Mouse (Mus musculus): ENCODE measurements around the gene Rrn3. TPM values are rescaled to one million over a fixed set of nuclear protein-coding genes. Genes with fewer than 3 reads are reported as not detected.
A peak's percentile ranks its signal among the peaks of the same experiment; 100 is the strongest.

Gene Rrn3
- polyA plus RNA-seq, 1 experiment = 2.7 TPM

- Histone ChIP-seq H3K36me3 (ENCODE audit: control insufficient read depth, insufficient read depth, low read length) (peaks cover 27% of the 10 kb centered on the region), H3K27me3 (ENCODE audit: control insufficient read depth, insufficient read depth, low read length) (no peaks in the 10 kb centered on the region), H3K4me3 (ENCODE audit: low read depth, low read length) (no peak overlapping the region), H3K4me1 (ENCODE audit: control insufficient read depth, insufficient read depth, insufficient read length, low read length) (peaks cover 3% of the 10 kb centered on the region), H3K27ac (ENCODE audit: insufficient read depth, low read depth, low read length) (no peak overlapping the region)
- TF ChIP-seq CTCF (IDR thresholded peaks at IDR 0.05; ENCODE audit: extremely low read depth, insufficient read length, insufficient replicate concordance, low read depth, low read length) (no peak), POLR2A (IDR thresholded peaks at IDR 0.05; ENCODE audit: low read depth, low read length) (no peak)
- WGBS = 80% methylated on average over 4 of the region's 4 CpGs
These were observed 46.0 kb downstream of the Rrn3 start for GRCm38 (mm10) chr16:13826511-13826910.

- Histone ChIP-seq H3K36me3 (ENCODE audit: control insufficient read depth, insufficient read depth, low read length) (peaks cover 61% of the 10 kb centered on the region), H3K4me3 (ENCODE audit: low read depth, low read length) (no peak overlapping the region), H3K4me1 (ENCODE audit: control insufficient read depth, insufficient read depth, insufficient read length, low read length) (peaks cover 11% of the 10 kb centered on the region), H3K27ac (ENCODE audit: insufficient read depth, low read depth, low read length) (no peak overlapping the region), H3K27me3 (ENCODE audit: control insufficient read depth, insufficient read depth, low read length) (no peaks in the 10 kb centered on the region)
- TF ChIP-seq CTCF (IDR thresholded peaks at IDR 0.05; ENCODE audit: extremely low read depth, insufficient read length, insufficient replicate concordance, low read depth, low read length) (peak; percentile 26; the same call in 1 of the 2 replicates), POLR2A (IDR thresholded peaks at IDR 0.05; ENCODE audit: low read depth, low read length) (no peak)
- 95% methylated on average over 10 of the region's 10 CpGs for WGBS
These were observed 49.9 kb downstream of the Rrn3 start for GRCm38 (mm10) chr16:13830444-13830843.

- 28% methylated on average over 5 of the region's 5 CpGs for WGBS
- no peaks in the 10 kb centered on the region for H3K27me3 ChIP-seq (ENCODE audit: control insufficient read depth, insufficient read depth, low read length)
- no peak overlapping the region for H3K4me3 ChIP-seq (ENCODE audit: low read depth, low read length)
- TF ChIP-seq POLR2A (IDR thresholded peaks at IDR 0.05; ENCODE audit: low read depth, low read length) = no peak
- TF ChIP-seq CTCF (IDR thresholded peaks at IDR 0.05; ENCODE audit: extremely low read depth, insufficient read length, insufficient replicate concordance, low read depth, low read length) = no peak
- H3K4me1 ChIP-seq (ENCODE audit: control insufficient read depth, insufficient read depth, insufficient read length, low read length) = peaks cover 11% of the 10 kb centered on the region
- H3K27ac ChIP-seq (ENCODE audit: insufficient read depth, low read depth, low read length) = peak overlapping the region; percentile 31; the same call in 1 of the 2 replicates
- H3K36me3 ChIP-seq (ENCODE audit: control insufficient read depth, insufficient read depth, low read length) = peaks cover 71% of the 10 kb centered on the region
These were observed 51.1 kb downstream of the Rrn3 start for GRCm38 (mm10) chr16:13831606-13832005.

DNA sequence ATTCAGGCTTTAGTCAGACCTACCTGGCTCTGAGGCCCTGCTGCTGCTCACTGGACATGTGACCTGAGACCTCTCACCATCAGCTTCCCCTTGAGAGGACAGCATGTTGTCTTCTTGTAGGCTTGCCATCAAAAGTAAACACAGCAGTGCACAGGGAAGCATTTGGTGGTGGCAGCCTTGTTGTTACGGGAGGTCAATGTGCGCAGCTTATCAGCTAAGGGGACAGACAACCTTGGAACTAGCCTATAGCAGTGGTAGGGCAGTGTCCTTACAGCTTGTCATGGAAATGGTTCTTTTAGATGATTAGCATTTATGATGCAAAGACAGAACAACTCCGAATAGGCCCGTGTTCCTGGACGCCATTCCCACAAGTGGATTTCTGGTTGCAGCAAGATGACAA, 53.9 kb downstream of the Rrn3 start:
- TF ChIP-seq POLR2A (IDR thresholded peaks at IDR 0.05; ENCODE audit: low read depth, low read length) (no peak), CTCF (IDR thresholded peaks at IDR 0.05; ENCODE audit: extremely low read depth, insufficient read length, insufficient replicate concordance, low read depth, low read length) (no peak)
- H3K4me1 ChIP-seq (ENCODE audit: control insufficient read depth, insufficient read depth, insufficient read length, low read length) = peaks cover 13% of the 10 kb centered on the region
- peak overlapping the region; percentile 56 for H3K27ac ChIP-seq (ENCODE audit: insufficient read depth, low read depth, low read length)
- 45% methylated on average over 5 of the region's 5 CpGs for WGBS
- H3K27me3 ChIP-seq (ENCODE audit: control insufficient read depth, insufficient read depth, low read length) = no peaks in the 10 kb centered on the region
- peaks cover 83% of the 10 kb centered on the region for H3K36me3 ChIP-seq (ENCODE audit: control insufficient read depth, insufficient read depth, low read length)
- H3K4me3 ChIP-seq (ENCODE audit: low read depth, low read length) = no peak overlapping the region

DNA sequence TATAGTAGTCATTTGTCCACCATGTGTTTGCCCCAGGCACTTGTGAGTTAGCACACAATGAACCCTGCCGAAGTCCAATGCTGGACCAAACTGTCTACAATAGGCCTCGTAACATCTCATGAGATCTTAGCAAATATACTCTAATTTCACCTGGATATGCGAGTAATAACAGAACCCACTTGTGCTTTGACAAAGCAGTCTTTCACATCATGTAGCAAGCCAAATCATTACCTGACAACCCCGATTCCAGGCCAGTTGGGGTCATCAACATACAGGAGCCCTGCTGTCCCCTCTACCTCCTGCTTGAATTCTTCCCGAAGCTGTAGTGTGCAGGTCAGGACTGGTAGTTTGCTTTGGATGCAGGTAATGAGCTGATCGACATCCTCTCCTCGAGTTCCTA, 59.5 kb downstream of the Rrn3 start:
- H3K4me3 ChIP-seq (ENCODE audit: low read depth, low read length) = no peak overlapping the region
- TF ChIP-seq POLR2A (IDR thresholded peaks at IDR 0.05; ENCODE audit: low read depth, low read length) (no peak), CTCF (IDR thresholded peaks at IDR 0.05; ENCODE audit: extremely low read depth, insufficient read length, insufficient replicate concordance, low read depth, low read length) (no peak)
- no peaks in the 10 kb centered on the region for H3K27me3 ChIP-seq (ENCODE audit: control insufficient read depth, insufficient read depth, low read length)
- H3K4me1 ChIP-seq (ENCODE audit: control insufficient read depth, insufficient read depth, insufficient read length, low read length) = peaks cover 2% of the 10 kb centered on the region; the same call in 1 of the 2 replicates
- H3K27ac ChIP-seq (ENCODE audit: insufficient read depth, low read depth, low read length) = no peak overlapping the region
- H3K36me3 ChIP-seq (ENCODE audit: control insufficient read depth, insufficient read depth, low read length) = peaks cover 84% of the 10 kb centered on the region
- 88% methylated on average over 7 of the region's 7 CpGs for WGBS

- no peak overlapping the region for H3K4me3 ChIP-seq (ENCODE audit: low read depth, low read length)
- H3K27me3 ChIP-seq (ENCODE audit: control insufficient read depth, insufficient read depth, low read length) = no peaks in the 10 kb centered on the region
- 92% methylated on average over 3 of the region's 3 CpGs for WGBS
- H3K36me3 ChIP-seq (ENCODE audit: control insufficient read depth, insufficient read depth, low read length) = peaks cover 84% of the 10 kb centered on the region
- no peak overlapping the region for H3K27ac ChIP-seq (ENCODE audit: insufficient read depth, low read depth, low read length)
- peaks cover 2% of the 10 kb centered on the region; the same call in 1 of the 2 replicates for H3K4me1 ChIP-seq (ENCODE audit: control insufficient read depth, insufficient read depth, insufficient read length, low read length)
- TF ChIP-seq CTCF (IDR thresholded peaks at IDR 0.05; ENCODE audit: extremely low read depth, insufficient read length, insufficient replicate concordance, low read depth, low read length) (no peak), POLR2A (IDR thresholded peaks at IDR 0.05; ENCODE audit: low read depth, low read length) (no peak)
These were observed 60.4 kb downstream of the Rrn3 start for GRCm38 (mm10) chr16:13840956-13841355.

DNA sequence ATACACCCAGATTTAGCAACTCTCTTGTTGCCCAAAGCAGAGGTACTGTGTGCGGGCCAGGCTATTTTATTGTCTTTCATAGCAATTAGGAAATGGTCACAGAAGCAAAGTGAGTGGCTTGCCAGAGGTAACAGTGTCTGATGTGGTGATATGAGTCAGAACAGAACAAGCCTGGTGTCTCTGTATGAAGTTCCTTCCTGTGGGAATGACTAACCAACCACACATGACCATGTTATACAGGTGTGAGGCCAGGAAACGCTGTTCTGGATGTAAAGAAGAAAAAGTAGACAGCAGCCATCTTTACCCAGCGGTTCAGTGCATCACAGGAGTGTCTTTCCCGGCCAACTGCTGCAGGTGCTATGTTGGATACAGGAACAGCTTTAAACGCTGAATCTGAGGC, 64.5 kb downstream of the Rrn3 start:
- TF ChIP-seq CTCF (IDR thresholded peaks at IDR 0.05; ENCODE audit: extremely low read depth, insufficient read length, insufficient replicate concordance, low read depth, low read length) (no peak), POLR2A (IDR thresholded peaks at IDR 0.05; ENCODE audit: low read depth, low read length) (no peak)
- Histone ChIP-seq H3K27ac (ENCODE audit: insufficient read depth, low read depth, low read length) (no peak overlapping the region), H3K36me3 (ENCODE audit: control insufficient read depth, insufficient read depth, low read length) (peaks cover 70% of the 10 kb centered on the region), H3K4me3 (ENCODE audit: low read depth, low read length) (no peak overlapping the region), H3K27me3 (ENCODE audit: control insufficient read depth, insufficient read depth, low read length) (no peaks in the 10 kb centered on the region), H3K4me1 (ENCODE audit: control insufficient read depth, insufficient read depth, insufficient read length, low read length) (peaks cover 2% of the 10 kb centered on the region; the same call in 1 of the 2 replicates)
- 92% methylated on average over 5 of the region's 5 CpGs for WGBS
